In the genomic region with DNA sequence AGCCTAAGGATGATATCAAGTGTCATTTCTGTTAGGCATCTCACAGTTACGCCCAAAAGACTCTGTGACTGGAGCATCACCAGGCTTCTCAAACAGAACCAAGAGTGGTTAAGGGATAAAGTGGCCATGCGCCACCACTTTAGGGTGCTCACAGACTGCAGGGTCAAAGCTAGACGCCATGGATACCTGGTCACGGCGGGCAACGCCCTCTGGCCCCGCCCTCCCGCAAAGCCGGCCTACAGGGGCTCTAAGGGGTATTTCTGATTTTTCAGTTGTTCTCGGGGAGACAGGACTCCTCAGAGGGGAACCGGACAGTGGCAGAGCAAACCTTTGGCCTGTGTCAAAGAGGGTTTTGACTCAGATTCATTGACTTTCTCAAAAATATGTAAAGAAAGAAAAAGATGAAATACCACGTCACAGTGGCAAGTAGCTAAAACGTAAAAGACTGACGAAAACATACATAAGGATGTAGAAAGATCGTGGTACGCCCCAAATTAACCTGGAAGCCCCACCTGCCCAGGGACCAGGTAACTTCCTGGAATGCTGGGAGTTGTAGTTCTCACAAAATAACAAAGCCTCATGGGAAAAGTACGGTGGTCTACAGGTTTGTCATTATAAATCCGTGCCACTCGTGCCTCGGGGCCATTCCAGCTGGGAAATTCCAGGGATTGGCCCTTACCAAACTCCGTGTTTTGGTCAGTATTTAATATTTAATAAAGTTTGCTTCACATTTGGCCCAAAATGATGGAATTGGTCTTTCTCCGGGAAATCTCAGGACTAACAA, we compare ENCODE assay signal across 8 mouse cellular contexts.
A peak's percentile ranks its signal among the peaks of the same experiment; 100 is the strongest.
DNase-seq lines count a peak whose midpoint lies in the region; ATAC-seq and TF ChIP-seq lines count a peak whose summit lies in the region.

No protein-coding gene starts in this region.

- peak overlapping the region; percentile 32 for H3K4me3 ChIP-seq in heart, embryonic 15.5 days
- no peak overlapping the region for H3K4me3 ChIP-seq in heart, adult 2 months
- 0 out of 2 replicates have a peak overlapping the region, but pooled peaks have one; percentile 4 for H3K4me3 ChIP-seq in hindbrain, embryonic 11.5 days (ENCODE audit: low read depth, low read length)
- H3K4me3 ChIP-seq in midbrain, embryonic 16.5 days (ENCODE audit: low read depth, low read length): peak overlapping the region; percentile 38

- H3K4me2 ChIP-seq in heart, embryonic 15.5 days: peak overlapping the region; percentile 57
- peak overlapping the region; percentile 29; the same call in 1 of the 2 replicates for H3K4me2 ChIP-seq in hindbrain, embryonic 11.5 days (replicated peaks; ENCODE audit: low read depth, low read length)
- H3K4me2 ChIP-seq in midbrain, embryonic 16.5 days (ENCODE audit: low read length): peak overlapping the region; percentile 56

- TF ChIP-seq EP300 in heart, adult 2 months (IDR thresholded peaks at IDR 0.05; ENCODE audit: insufficient read depth, low read depth, low read length): no peak

- ATAC-seq in heart, embryonic 15.5 days (replicated peaks; ENCODE audit: insufficient number of reproducible peaks, insufficient read depth, low FRiP score, low read depth): 0 out of 2 replicates have a peak, but pooled peaks have one; percentile 7
- ATAC-seq in hindbrain, embryonic 11.5 days (ENCODE audit: low FRiP score): no peak
- peak; percentile 85 for ATAC-seq in midbrain, embryonic 16.5 days
- ATAC-seq in megakaryocyte, adult 5-6 weeks (ENCODE audit: poor library complexity, severe bottlenecking): no peak

- WGBS in heart, embryonic 15.5 days: 15% methylated on average over 22 of the region's 22 CpGs
- WGBS in heart, adult 2 months: 29% methylated on average over 22 of the region's 22 CpGs
- 12% methylated on average over 22 of the region's 22 CpGs for WGBS in hindbrain, embryonic 11.5 days
- WGBS in midbrain, embryonic 16.5 days: 11% methylated on average over 22 of the region's 22 CpGs

- intact Hi-C loops in heart, adult 2 months (cut with DNase I): no loop called here
- intact Hi-C loops in left cerebral cortex, postnatal 36 days (cut with DNase I): no loop called here

- H3K27me3 ChIP-seq in heart, embryonic 15.5 days: 0 out of 2 replicates have a peak, but pooled peaks cover 6% of the 10 kb centered on the region
- H3K27me3 ChIP-seq in heart, adult 2 months (ENCODE audit: control insufficient read depth, insufficient read depth, low read length): 0 out of 2 replicates have a peak, but pooled peaks cover 1% of the 10 kb centered on the region
- H3K27me3 ChIP-seq in hindbrain, embryonic 11.5 days (ENCODE audit: control insufficient read depth, insufficient read depth, low read length): no peaks in the 10 kb centered on the region
- peaks cover 3% of the 10 kb centered on the region for H3K27me3 ChIP-seq in midbrain, embryonic 16.5 days (ENCODE audit: control insufficient read depth, insufficient read depth, low read depth, low read length)

- no peaks in the 10 kb centered on the region for H3K79me2 ChIP-seq in heart, adult 2 months (replicated peaks; ENCODE audit: control insufficient read depth, insufficient read depth, low read length)

- 0 out of 2 replicates have a peak overlapping the region, but pooled peaks have one; percentile 3 for H3K9ac ChIP-seq in heart, embryonic 15.5 days
- H3K9ac ChIP-seq in heart, adult 2 months (ENCODE audit: low read depth, low read length): no peak overlapping the region
- H3K9ac ChIP-seq in hindbrain, embryonic 11.5 days (ENCODE audit: low read depth, low read length): no peak overlapping the region
- peak overlapping the region; percentile 52; the same call in 1 of the 2 replicates for H3K9ac ChIP-seq in midbrain, embryonic 16.5 days (ENCODE audit: low read depth, low read length)

- H3K36me3 ChIP-seq in heart, embryonic 15.5 days: no peaks in the 10 kb centered on the region
- no peaks in the 10 kb centered on the region for H3K36me3 ChIP-seq in heart, adult 2 months (ENCODE audit: control insufficient read depth, insufficient read depth, low read length)
- no peaks in the 10 kb centered on the region for H3K36me3 ChIP-seq in hindbrain, embryonic 11.5 days (ENCODE audit: control insufficient read depth, insufficient read depth, low read length)
- H3K36me3 ChIP-seq in midbrain, embryonic 16.5 days (ENCODE audit: control insufficient read depth, insufficient read depth, low read length): no peaks in the 10 kb centered on the region

- DNase-seq in heart, adult 2 months: no peak
- DNase-seq in cerebellum, adult 8-10 months: peak; percentile 36
- peak; percentile 25 for DNase-seq in hindbrain, embryonic 11.5 days (ENCODE audit: low spot score)
- DNase-seq in left cerebral cortex, postnatal 36 days (ENCODE audit: low spot score in 2 of 2): peak; percentile 29 to 35
- DNase-seq in natural killer cell, adult 2 months (ENCODE audit: low spot score in 2 of 2): no peak

- H3K9me3 ChIP-seq in heart, embryonic 15.5 days (replicated peaks): no peaks in the 10 kb centered on the region
- no peaks in the 10 kb centered on the region for H3K9me3 ChIP-seq in hindbrain, embryonic 11.5 days (ENCODE audit: control insufficient read depth, low read length)
- H3K9me3 ChIP-seq in midbrain, embryonic 16.5 days (replicated peaks; ENCODE audit: control insufficient read depth, low read length, poor library complexity, severe bottlenecking): no peaks in the 10 kb centered on the region

- TF ChIP-seq POLR2A in heart, adult 2 months (IDR thresholded peaks at IDR 0.05; ENCODE audit: insufficient read depth, low read depth, low read length): no peak

- peaks cover 4% of the 10 kb centered on the region; the same call in 1 of the 2 replicates for H3K4me1 ChIP-seq in heart, embryonic 15.5 days (replicated peaks)
- no peaks in the 10 kb centered on the region for H3K4me1 ChIP-seq in heart, adult 2 months (ENCODE audit: control insufficient read depth, insufficient read depth, low read length)
- H3K4me1 ChIP-seq in hindbrain, embryonic 11.5 days (replicated peaks; ENCODE audit: control insufficient read depth, insufficient read depth, low read length): no peaks in the 10 kb centered on the region; the same call in none of the 2 replicates
- peaks cover 8% of the 10 kb centered on the region; the same call in 1 of the 2 replicates for H3K4me1 ChIP-seq in midbrain, embryonic 16.5 days (ENCODE audit: control insufficient read depth, insufficient read depth, low read length)

- no peak for TF ChIP-seq CTCF in heart, adult 2 months (IDR thresholded peaks at IDR 0.05)

- no peak overlapping the region for H3K27ac ChIP-seq in heart, embryonic 15.5 days
- H3K27ac ChIP-seq in heart, adult 2 months: no peak overlapping the region
- no peak overlapping the region for H3K27ac ChIP-seq in hindbrain, embryonic 11.5 days (ENCODE audit: low read depth, low read length)
- peak overlapping the region; percentile 53 for H3K27ac ChIP-seq in midbrain, embryonic 16.5 days (ENCODE audit: low read length)

Comparison
In these comparisons a context has a peak if more than half of its experiments do, and no peak if none do; other contexts are left out.
1. H3K9ac ChIP-seq: peak in heart, embryonic 15.5 days (single experiment) and midbrain, embryonic 16.5 days (single experiment); none in heart, adult 2 months (single experiment) and hindbrain, embryonic 11.5 days (single experiment).
2. ATAC-seq: peak in heart, embryonic 15.5 days (single experiment) and midbrain, embryonic 16.5 days (single experiment); none in hindbrain, embryonic 11.5 days (single experiment) and megakaryocyte, adult 5-6 weeks (single experiment).
3. DNase-seq: peak in cerebellum, adult 8-10 months (single experiment), hindbrain, embryonic 11.5 days (single experiment) and left cerebral cortex, postnatal 36 days (2 of 2); none in heart, adult 2 months (0 of 2) and natural killer cell, adult 2 months (0 of 2).
4. Peak in every context shown above with its lines, with median percentiles within 50 percentile points of each other: H3K4me2 ChIP-seq.